29 mouse cellular contexts compared by ENCODE assay signal in the genomic region with DNA sequence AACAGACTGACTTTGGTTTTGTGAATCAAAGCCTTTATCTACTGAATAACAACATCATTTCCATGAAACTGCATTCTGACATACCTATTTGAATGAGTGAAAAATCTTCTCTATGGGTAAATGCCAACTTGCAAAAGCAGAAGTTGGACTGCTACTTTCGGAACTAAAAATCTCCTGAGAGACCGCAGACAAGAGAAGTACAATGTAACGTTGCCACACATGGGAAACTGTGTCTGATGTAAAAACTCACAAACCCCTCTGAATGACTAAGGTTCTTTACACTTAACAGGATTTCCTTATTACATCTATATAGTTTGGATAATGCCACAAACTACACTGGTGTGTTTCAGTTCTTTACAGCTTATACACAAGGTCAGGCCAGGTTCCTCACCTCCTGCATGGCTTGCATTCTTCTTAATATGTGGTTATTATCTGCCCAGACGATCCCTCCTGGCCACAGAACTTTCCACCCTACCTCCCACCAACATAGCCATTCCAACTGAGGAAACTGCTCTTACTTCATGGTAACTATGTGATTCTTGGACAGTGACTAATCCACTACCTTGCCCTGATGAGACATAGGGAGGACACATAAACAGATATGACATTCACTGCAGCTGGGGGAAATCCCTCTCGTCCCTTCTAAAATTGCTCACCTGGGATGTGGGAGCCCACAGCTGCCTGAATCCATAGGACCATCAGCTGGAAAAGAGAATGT. TPM values are rescaled to one million over a fixed set of nuclear protein-coding genes. Genes with fewer than 3 reads are reported as not detected.
A peak's percentile ranks its signal among the peaks of the same experiment; 100 is the strongest.
DNase-seq lines count a peak whose midpoint lies in the region; TF ChIP-seq lines count a peak whose summit lies in the region.
"Had no signal": no experiment of that assay in that cellular context is flagged by ENCODE, and none has a peak within 500 bp of the region (broad histone marks: within the 10 kb centered on the region; RNA-seq: fewer than 3 reads in every experiment).

No protein-coding gene starts in this region.

- no peak; the same call in 1 of the 2 replicates for TF ChIP-seq RAD21 in CH12.LX (IDR thresholded peaks at IDR 0.05; ENCODE audit: low read depth, low read length)

- peak overlapping the region in 1 of 3 experiments; percentile 11 for H3K4me3 ChIP-seq in CH12.LX (replicated peaks in 1 of 3; ENCODE audit: low read depth in 2 of 3, low read length in 2 of 3, poor library complexity in 1 of 3)
- no peak overlapping the region for H3K4me3 ChIP-seq in embryonic fibroblast, embryonic 13.5 days (ENCODE audit: insufficient read depth, low read length)
- no peak overlapping the region for H3K4me3 ChIP-seq in myocyte
- H3K4me3 ChIP-seq: embryonic facial prominence, embryonic 10.5 days; embryonic facial prominence, embryonic 15.5 days; forebrain, embryonic 13.5 days; heart, embryonic 10.5 days; heart, embryonic 15.5 days; hindbrain, embryonic 12.5 days; limb, embryonic 12.5 days; liver, embryonic 15.5 days; lung, embryonic 15.5 days; midbrain, embryonic 13.5 days; neural tube, embryonic 15.5 days; stomach, embryonic 15.5 days had no signal

- H3K4me2 ChIP-seq in CH12.LX (ENCODE audit: insufficient read depth, low read depth, poor library complexity, severe bottlenecking) = peak overlapping the region; percentile 70
- H3K4me2 ChIP-seq in myocyte (ENCODE audit: low read depth) = peak overlapping the region; percentile 7
- H3K4me2 ChIP-seq: embryonic facial prominence, embryonic 15.5 days; forebrain, embryonic 13.5 days; heart, embryonic 15.5 days; hindbrain, embryonic 12.5 days; limb, embryonic 12.5 days; liver, embryonic 15.5 days; lung, embryonic 15.5 days; midbrain, embryonic 13.5 days; neural tube, embryonic 15.5 days; stomach, embryonic 15.5 days had no signal

- no peak for TF ChIP-seq CTCF in CH12.LX (conservative IDR thresholded peaks at IDR 0.05 in 1 of 2, IDR thresholded peaks at IDR 0.05 in 1 of 2; ENCODE audit: low read depth in 2 of 2, low read length in 2 of 2)
- no peak for TF ChIP-seq CTCF in embryonic fibroblast, embryonic 13.5 days (IDR thresholded peaks at IDR 0.05; ENCODE audit: borderline replicate concordance, insufficient read depth, low read length)

- peaks cover 30 to 91% of the 10 kb centered on the region in 2 experiments for H3K4me1 ChIP-seq in CH12.LX (ENCODE audit: control insufficient read depth in 1 of 2, insufficient read depth in 2 of 2)
- H3K4me1 ChIP-seq in embryonic fibroblast, embryonic 13.5 days (ENCODE audit: control insufficient read depth, insufficient read depth, low read length) = peaks cover 31% of the 10 kb centered on the region
- H3K4me1 ChIP-seq: forebrain, embryonic 13.5 days; liver, embryonic 15.5 days; neural tube, embryonic 15.5 days; stomach, embryonic 15.5 days had no signal

- in situ Hi-C loops in CH12.LX (cut with MboI; ENCODE audit: low pct_ligation_motif_present, low pct_unique_long_range_greater_than_20kb, low sequenced_read_pairs) = no loop called here

- peak; percentile 94 for TF ChIP-seq EP300 in CH12.LX (IDR thresholded peaks at IDR 0.05; ENCODE audit: low read length)

- peak overlapping the region; percentile 43; the same call in 1 of the 2 replicates for H3K9ac ChIP-seq in CH12.LX (ENCODE audit: insufficient read depth, low read depth)
- H3K9ac ChIP-seq: embryonic facial prominence, embryonic 15.5 days; forebrain, embryonic 13.5 days; heart, embryonic 15.5 days; hindbrain, embryonic 12.5 days; limb, embryonic 12.5 days; liver, embryonic 15.5 days; lung, embryonic 15.5 days; midbrain, embryonic 13.5 days; neural tube, embryonic 15.5 days; stomach, embryonic 15.5 days had no signal

- no peak for TF ChIP-seq POLR2A in CH12.LX (IDR thresholded peaks at IDR 0.05; ENCODE audit: low read depth, low read length)
- no peak for TF ChIP-seq POLR2A in embryonic fibroblast, embryonic 13.5 days (IDR thresholded peaks at IDR 0.05; ENCODE audit: low read depth, low read length)
- TF ChIP-seq POLR2A in myocyte (IDR thresholded peaks at IDR 0.05; ENCODE audit: insufficient read length, low read depth) = no peak

- no peaks in the 10 kb centered on the region for H3K27me3 ChIP-seq in CH12.LX (replicated peaks)
- H3K27me3 ChIP-seq in myocyte (ENCODE audit: control insufficient read depth, insufficient read depth, insufficient read length) = no peaks in the 10 kb centered on the region
- H3K27me3 ChIP-seq: embryonic facial prominence, embryonic 15.5 days; forebrain, embryonic 13.5 days; heart, embryonic 15.5 days; hindbrain, embryonic 12.5 days; limb, embryonic 12.5 days; liver, embryonic 15.5 days; lung, embryonic 15.5 days; midbrain, embryonic 13.5 days; neural tube, embryonic 15.5 days; stomach, embryonic 15.5 days had no signal

- no peaks in the 10 kb centered on the region for H3K9me3 ChIP-seq in CH12.LX (replicated peaks; ENCODE audit: low read length)
- H3K9me3 ChIP-seq: embryonic facial prominence, embryonic 10.5 days; embryonic facial prominence, embryonic 15.5 days; forebrain, embryonic 13.5 days; heart, embryonic 10.5 days; heart, embryonic 15.5 days; hindbrain, embryonic 12.5 days; limb, embryonic 12.5 days; liver, embryonic 15.5 days; lung, embryonic 15.5 days; midbrain, embryonic 13.5 days; neural tube, embryonic 15.5 days; stomach, embryonic 15.5 days had no signal

- dilution Hi-C loops in CH12.LX (cut with MboI; ENCODE audit: extremely low pct_ligation_motif_present, extremely low pct_unique_long_range_greater_than_20kb, low sequenced_read_pairs) = no loop called here

- no peak overlapping the region for H3ac ChIP-seq in myocyte (ENCODE audit: control insufficient read depth, insufficient read length)

- H3K79me2 ChIP-seq in CH12.LX (replicated peaks; ENCODE audit: control insufficient read depth, extremely low read depth, insufficient read depth, poor library complexity, severe bottlenecking) (peaks cover 22% of the 10 kb centered on the region), myocyte (ENCODE audit: control insufficient read depth, insufficient read depth) (peaks cover 100% of the 10 kb centered on the region)

- H3K27ac ChIP-seq in CH12.LX (ENCODE audit: insufficient read depth, low read depth) = peak overlapping the region; percentile 97
- peak overlapping the region; percentile 8; the same call in 1 of the 2 replicates for H3K27ac ChIP-seq in embryonic fibroblast, embryonic 13.5 days (ENCODE audit: insufficient read depth, low read length)
- H3K27ac ChIP-seq: embryonic facial prominence, embryonic 10.5 days; embryonic facial prominence, embryonic 15.5 days; forebrain, embryonic 13.5 days; heart, embryonic 10.5 days; heart, embryonic 15.5 days; hindbrain, embryonic 12.5 days; kidney, postnatal 0 days; limb, embryonic 12.5 days; liver, embryonic 15.5 days; lung, embryonic 15.5 days; midbrain, embryonic 13.5 days; neural tube, embryonic 15.5 days; stomach, embryonic 15.5 days had no signal

- DNase-seq in 416B (ENCODE audit: low read depth) (peak; percentile 90), CH12.LX (ENCODE audit: extremely low read depth) (peak; percentile 80), adipocyte (ENCODE audit: low spot score) (no peak)
- DNase-seq in gastrocnemius, adult 8-10 months (ENCODE audit: low spot score in 2 of 2) = no peak
- DNase-seq in kidney, postnatal 14 days = no peak
- DNase-seq: adrenal gland, postnatal 25 days; cerebellum, adult 18-20 months; cerebellum, postnatal 10 days; kidney, adult 8-10 months; layer of hippocampus, postnatal 36 days; lung, postnatal 36 days; right cerebral cortex, postnatal 25 days had no signal

- peaks cover 0 to 3% of the 10 kb centered on the region in 2 experiments for H3K36me3 ChIP-seq in CH12.LX (replicated peaks in 1 of 2; ENCODE audit: control insufficient read depth in 1 of 2, insufficient read depth in 1 of 2, low read length in 1 of 2)
- H3K36me3 ChIP-seq in myocyte (ENCODE audit: control insufficient read depth, insufficient read depth) = peaks cover 7% of the 10 kb centered on the region
- H3K36me3 ChIP-seq: embryonic facial prominence, embryonic 10.5 days; embryonic facial prominence, embryonic 15.5 days; heart, embryonic 10.5 days; heart, embryonic 15.5 days; hindbrain, embryonic 12.5 days; limb, embryonic 12.5 days; liver, embryonic 15.5 days; lung, embryonic 15.5 days; midbrain, embryonic 13.5 days; neural tube, embryonic 15.5 days; stomach, embryonic 15.5 days had no signal

TF ChIP-seq in CH12.LX, 34 proteins besides CTCF, POLR2A, EP300 and RAD21 (continues in another document):
- 0 out of 2 replicates have a peak, but pooled peaks have one; percentile 47 for TF ChIP-seq TBP (conservative IDR thresholded peaks at IDR 0.05; ENCODE audit: low read depth, low read length)
- no peak for TF ChIP-seq USF1 (IDR thresholded peaks at IDR 0.05; ENCODE audit: low read depth, low read length)
- TF ChIP-seq JUND (conservative IDR thresholded peaks at IDR 0.05; ENCODE audit: low read depth, low read length) = peak; percentile 68
- peak; percentile 93 for TF ChIP-seq IRF4 (IDR thresholded peaks at IDR 0.05; ENCODE audit: low read depth, low read length)
- TF ChIP-seq POLR2AphosphoS2 (IDR thresholded peaks at IDR 0.05; ENCODE audit: low read depth, low read length) = no peak
- peak; percentile 84 for TF ChIP-seq ETS1 (conservative IDR thresholded peaks at IDR 0.05; ENCODE audit: low read depth, low read length)
- TF ChIP-seq MAFK (IDR thresholded peaks at IDR 0.05; ENCODE audit: insufficient replicate concordance, low read length) = peak; percentile 81; the same call in 1 of the 2 replicates
- peak; percentile 89 for TF ChIP-seq MEF2A (IDR thresholded peaks at IDR 0.05; ENCODE audit: borderline replicate concordance, low read depth, low read length)

TF ChIP-seq in myocyte, 11 proteins besides CTCF, POLR2A, EP300 and RAD21:
- no peak for TF ChIP-seq USF1 (IDR thresholded peaks at IDR 0.05; ENCODE audit: low read depth)
- no peak for TF ChIP-seq MYOG (IDR thresholded peaks at IDR 0.05; ENCODE audit: control insufficient read depth in 1 of 3, insufficient read depth in 1 of 3, insufficient read length in 2 of 3, low read depth in 2 of 3)
- no peak for TF ChIP-seq E2F4 (IDR thresholded peaks at IDR 0.05; ENCODE audit: insufficient read depth)
- TF ChIP-seq TCF12 (IDR thresholded peaks at IDR 0.05; ENCODE audit: insufficient read depth, poor library complexity, severe bottlenecking) = no peak
- TF ChIP-seq TCF3 (IDR thresholded peaks at IDR 0.05; ENCODE audit: insufficient read length, low read depth) = no peak
- no peak for TF ChIP-seq REST (IDR thresholded peaks at IDR 0.05; ENCODE audit: insufficient read depth, insufficient read length)

RNA-seq across cellular contexts. Expression of a gene that starts 25.1 kb away (rescaled TPM):
- total RNA-seq in CH12.LX (2012; rRNA removed) (8.3 and 12.8 TPM in 2 replicates), CH12.LX (2014; rRNA removed) (14.8 and 16.2 TPM in 2 replicates)
- polyA plus RNA-seq in CH12.LX (2012; ENCODE audit: insufficient read length, low read depth) (13.3 and 13.5 TPM in 2 replicates), myocyte (2012; fragmentation: generic; extraction: Trizol) (63.1 TPM)
- polyA plus RNA-seq in embryonic fibroblast, embryonic 13.5 days (2011; ENCODE audit: insufficient read length, low read depth, missing spikeins) = 80.8 and 86.4 TPM in 2 replicates
- 10 to 100 TPM; 18.0 to 26.9 (median 22.4) TPM for total RNA-seq in gastrocnemius, adult 8-10 months (2022)
- total RNA-seq: megakaryocyte-erythroid progenitor cell, adult 5-6 weeks; monocyte, adult 5-6 weeks had no signal

Comparison
In these comparisons a context has a peak if more than half of its experiments do, and no peak if none do; other contexts are left out.
1. DNase-seq: peak in 416B (single experiment) and CH12.LX (single experiment); none in adipocyte (single experiment), gastrocnemius, adult 8-10 months (0 of 2) and kidney, postnatal 14 days (single experiment).